Comparison of ENCODE assay signal across 7 mouse cellular contexts in the genomic region with DNA sequence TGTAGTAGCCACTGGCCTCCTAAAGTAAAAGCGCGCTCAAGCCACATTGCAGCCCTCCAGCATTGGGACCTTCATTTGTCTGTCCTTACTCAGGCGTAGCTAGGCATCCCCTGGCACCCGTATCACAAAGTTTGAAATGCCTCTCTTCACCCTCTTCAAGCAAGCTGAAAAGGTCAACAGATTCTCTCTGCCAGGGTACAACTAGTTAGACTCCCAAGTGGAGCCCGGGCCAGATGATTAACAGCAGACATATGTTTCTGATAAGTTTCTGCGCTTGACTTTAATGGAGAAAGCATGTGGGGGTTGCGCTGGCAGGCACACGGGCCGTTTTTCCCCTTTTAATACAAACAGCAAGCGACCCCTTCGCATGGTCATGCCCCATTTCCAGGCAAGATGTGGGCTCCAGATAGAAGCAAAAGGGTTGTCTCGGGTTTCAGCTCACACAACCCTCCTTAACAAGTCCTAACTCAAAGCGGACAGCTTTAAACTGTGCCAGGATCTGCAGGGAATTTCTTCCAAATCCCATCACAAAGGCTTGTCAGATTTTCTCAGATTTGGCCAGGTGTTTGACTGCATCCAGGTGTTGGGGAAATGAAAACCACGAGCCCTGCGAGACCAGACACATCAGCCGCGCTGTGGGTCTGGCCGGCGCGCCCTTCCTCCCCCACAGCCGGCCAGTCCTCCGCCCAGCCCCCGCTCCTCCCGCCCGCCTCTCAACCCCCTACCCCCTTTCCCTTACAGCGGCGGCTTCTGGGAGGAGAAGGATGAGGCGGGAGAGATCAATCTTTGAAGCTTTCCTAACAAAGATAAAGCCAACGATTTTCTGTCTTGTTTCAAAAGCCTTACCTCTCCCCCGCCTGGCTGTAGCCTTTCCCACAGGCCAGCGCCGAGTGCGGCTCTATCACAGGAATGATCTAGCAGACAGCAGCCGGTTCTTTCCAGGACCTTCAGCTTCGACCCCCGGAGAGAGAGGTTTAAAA. TPM values are rescaled to one million over a fixed set of nuclear protein-coding genes. Genes with fewer than 3 reads are reported as not detected.
DNase-seq lines count a peak whose midpoint lies in the region; ATAC-seq and TF ChIP-seq lines count a peak whose summit lies in the region.

No protein-coding gene starts in this region.

- H3K4me3 ChIP-seq in CH12.LX (replicated peaks in 1 of 3; ENCODE audit: low read depth in 2 of 3, low read length in 2 of 3, poor library complexity in 1 of 3) = no peak overlapping the region
- peak overlapping the region; percentile 23 for H3K4me3 ChIP-seq in embryonic facial prominence, embryonic 11.5 days (ENCODE audit: low read depth, low read length)
- peak overlapping the region; percentile 29 for H3K4me3 ChIP-seq in limb, embryonic 15.5 days
- H3K4me3 ChIP-seq in neural tube, embryonic 15.5 days (replicated peaks) = peak overlapping the region; percentile 11

- ATAC-seq in embryonic facial prominence, embryonic 11.5 days (replicated peaks; ENCODE audit: insufficient number of reproducible peaks, low FRiP score, low TSS enrichment, low read depth) = no peak
- no peak; the same call in 1 of the 2 replicates for ATAC-seq in limb, embryonic 15.5 days (ENCODE audit: insufficient number of reproducible peaks, low FRiP score, low TSS enrichment, low read depth)
- no peak for ATAC-seq in neural tube, embryonic 15.5 days (ENCODE audit: low FRiP score)

- under 1% methylated on average over 36 of the region's 36 CpGs for WGBS in embryonic facial prominence, embryonic 11.5 days
- WGBS in limb, embryonic 15.5 days = 3% methylated on average over 36 of the region's 36 CpGs
- WGBS in neural tube, embryonic 15.5 days = 3% methylated on average over 36 of the region's 36 CpGs

- H3K79me2 ChIP-seq in CH12.LX (replicated peaks; ENCODE audit: control insufficient read depth, extremely low read depth, insufficient read depth, poor library complexity, severe bottlenecking) = no peaks in the 10 kb centered on the region

- TF ChIP-seq CTCF in CH12.LX (conservative IDR thresholded peaks at IDR 0.05 in 1 of 2, IDR thresholded peaks at IDR 0.05 in 1 of 2; ENCODE audit: low read depth in 2 of 2, low read length in 2 of 2) = no peak

- H3K9ac ChIP-seq in CH12.LX (ENCODE audit: insufficient read depth, low read depth) = no peak overlapping the region
- peak overlapping the region; percentile 40 for H3K9ac ChIP-seq in embryonic facial prominence, embryonic 11.5 days (replicated peaks; ENCODE audit: low read length)
- H3K9ac ChIP-seq in limb, embryonic 15.5 days = no peak overlapping the region
- H3K9ac ChIP-seq in neural tube, embryonic 15.5 days (replicated peaks) = no peak overlapping the region

- dilution Hi-C loops in CH12.LX (cut with MboI; ENCODE audit: extremely low pct_ligation_motif_present, extremely low pct_unique_long_range_greater_than_20kb, low sequenced_read_pairs) = no loop called here

- H3K27ac ChIP-seq in CH12.LX (ENCODE audit: insufficient read depth, low read depth) = no peak overlapping the region
- peak overlapping the region; percentile 79 for H3K27ac ChIP-seq in embryonic facial prominence, embryonic 11.5 days (replicated peaks; ENCODE audit: low read depth, low read length)
- peak overlapping the region; percentile 86 for H3K27ac ChIP-seq in limb, embryonic 15.5 days
- 0 out of 2 replicates have a peak overlapping the region, but pooled peaks have one; percentile 54 for H3K27ac ChIP-seq in neural tube, embryonic 15.5 days (replicated peaks)

- TF ChIP-seq POLR2A in CH12.LX (IDR thresholded peaks at IDR 0.05; ENCODE audit: low read depth, low read length) = no peak

- no peak for TF ChIP-seq RAD21 in CH12.LX (IDR thresholded peaks at IDR 0.05; ENCODE audit: low read depth, low read length)

- peaks cover 0 to 59% of the 10 kb centered on the region in 2 experiments; a peak in 2 of 4 replicates for H3K4me1 ChIP-seq in CH12.LX (ENCODE audit: control insufficient read depth in 1 of 2, insufficient read depth in 2 of 2)
- H3K4me1 ChIP-seq in embryonic facial prominence, embryonic 11.5 days (ENCODE audit: control insufficient read depth, insufficient read depth, low read length) = peaks cover 6% of the 10 kb centered on the region; the same call in 1 of the 2 replicates
- H3K4me1 ChIP-seq in limb, embryonic 15.5 days = peaks cover 39% of the 10 kb centered on the region
- H3K4me1 ChIP-seq in neural tube, embryonic 15.5 days = peaks cover 56% of the 10 kb centered on the region

- intact Hi-C loops in heart, postnatal 36 days (cut with DNase I) = loop anchor here (5.0 kb wide), 2 partner anchors 236 to 441 kb away; no protein-coding TSS in a partner anchor

- in situ Hi-C loops in CH12.LX (cut with MboI; ENCODE audit: low pct_ligation_motif_present, low pct_unique_long_range_greater_than_20kb, low sequenced_read_pairs) = loop anchor here (5.0 to 10.0 kb wide), 4 partner anchors 41 to 341 kb away; no protein-coding TSS in a partner anchor

- no peak for TF ChIP-seq EP300 in CH12.LX (IDR thresholded peaks at IDR 0.05; ENCODE audit: low read length)

- no peaks in the 10 kb centered on the region for H3K9me3 ChIP-seq in CH12.LX (replicated peaks; ENCODE audit: low read length)
- H3K9me3 ChIP-seq in embryonic facial prominence, embryonic 11.5 days (replicated peaks; ENCODE audit: control insufficient read depth, low read length) = no peaks in the 10 kb centered on the region
- H3K9me3 ChIP-seq in limb, embryonic 15.5 days = no peaks in the 10 kb centered on the region
- H3K9me3 ChIP-seq in neural tube, embryonic 15.5 days (replicated peaks) = no peaks in the 10 kb centered on the region

- no peaks in the 10 kb centered on the region for H3K36me3 ChIP-seq in CH12.LX (replicated peaks in 1 of 2; ENCODE audit: control insufficient read depth in 1 of 2, insufficient read depth in 1 of 2, low read length in 1 of 2)
- H3K36me3 ChIP-seq in embryonic facial prominence, embryonic 11.5 days (replicated peaks; ENCODE audit: control insufficient read depth, insufficient read depth, low read depth, low read length) = no peaks in the 10 kb centered on the region
- no peaks in the 10 kb centered on the region for H3K36me3 ChIP-seq in limb, embryonic 15.5 days
- H3K36me3 ChIP-seq in neural tube, embryonic 15.5 days = no peaks in the 10 kb centered on the region

- H3K27me3 ChIP-seq in CH12.LX (replicated peaks) = peaks cover 70% of the 10 kb centered on the region
- H3K27me3 ChIP-seq in embryonic facial prominence, embryonic 11.5 days (ENCODE audit: control insufficient read depth, insufficient read depth, low read length) = no peaks in the 10 kb centered on the region
- H3K27me3 ChIP-seq in limb, embryonic 15.5 days = no peaks in the 10 kb centered on the region
- peaks cover 23% of the 10 kb centered on the region for H3K27me3 ChIP-seq in neural tube, embryonic 15.5 days (replicated peaks)

- DNase-seq in 416B (ENCODE audit: low read depth) (peak; percentile 56), CH12.LX (ENCODE audit: extremely low read depth) (no peak)
- peak; percentile 93 for DNase-seq in embryonic facial prominence, embryonic 11.5 days (ENCODE audit: low spot score)
- peak; percentile 38 to 44 for DNase-seq in heart, postnatal 36 days
- DNase-seq in frontal cortex, postnatal 14 days (ENCODE audit: low spot score in 2 of 2) = no peak

- peak overlapping the region; percentile 27; the same call in 1 of the 2 replicates for H3K4me2 ChIP-seq in CH12.LX (ENCODE audit: insufficient read depth, low read depth, poor library complexity, severe bottlenecking)
- H3K4me2 ChIP-seq in embryonic facial prominence, embryonic 11.5 days (ENCODE audit: low read depth, low read length) = peak overlapping the region; percentile 41
- H3K4me2 ChIP-seq in limb, embryonic 15.5 days = peak overlapping the region; percentile 55
- peak overlapping the region; percentile 52 for H3K4me2 ChIP-seq in neural tube, embryonic 15.5 days

TF ChIP-seq in CH12.LX, 34 proteins besides CTCF, POLR2A, EP300 and RAD21:
- TF ChIP-seq ETS1 (conservative IDR thresholded peaks at IDR 0.05; ENCODE audit: low read depth, low read length) (no peak), MEF2A (IDR thresholded peaks at IDR 0.05; ENCODE audit: borderline replicate concordance, low read depth, low read length) (no peak), CHD2 (IDR thresholded peaks at IDR 0.05; ENCODE audit: low read length) (peak; percentile 73), E2F4 (IDR thresholded peaks at IDR 0.05; ENCODE audit: insufficient replicate concordance, low read depth, low read length) (no peak), BHLHE40 (IDR thresholded peaks at IDR 0.05; ENCODE audit: low read depth, low read length) (no peak; the same call in 1 of the 2 replicates), TCF12 (IDR thresholded peaks at IDR 0.05; ENCODE audit: low read depth, low read length) (peak; percentile 48; the same call in 1 of the 2 replicates), ELF1 (IDR thresholded peaks at IDR 0.05; ENCODE audit: low read depth, low read length) (no peak), JUN (IDR thresholded peaks at IDR 0.05; ENCODE audit: insufficient read depth, low read depth, low read length) (no peak), MAZ (IDR thresholded peaks at IDR 0.05; ENCODE audit: low read depth, low read length) (no peak; the same call in 1 of the 2 replicates), UBTF (IDR thresholded peaks at IDR 0.05; ENCODE audit: low read depth, low read length) (no peak)

RNA-seq across cellular contexts. Expression of gene Hes1, which starts 4.1 kb away (rescaled TPM):
- total RNA-seq in CH12.LX (2012; rRNA removed) (3.4 and 3.6 TPM in 2 replicates), CH12.LX (2014; rRNA removed) (1.4 and 2.4 TPM in 2 replicates)
- polyA plus RNA-seq in CH12.LX (2012; ENCODE audit: insufficient read length, low read depth) = 0.53 and 1.6 TPM in 2 replicates
- polyA plus RNA-seq in embryonic facial prominence, embryonic 11.5 days (2014; fragmentation: Nextera tagmentation; extraction: Ambion mirVana) = 65.0 and 68.1 TPM in 2 replicates
- total RNA-seq in heart, postnatal 36 days (2021) = 10 to 100 TPM; 20.6 to 27.4 TPM
- polyA plus RNA-seq in limb, embryonic 15.5 days (2015; fragmentation: Nextera tagmentation; extraction: Ambion mirVana) = 55.3 and 60.5 TPM in 2 replicates
- 13.6 and 23.2 TPM in 2 replicates for polyA plus RNA-seq in neural tube, embryonic 15.5 days (2015; fragmentation: Nextera tagmentation; extraction: Ambion mirVana)

Comparison
In these comparisons a context has a peak if more than half of its experiments do, and no peak if none do; other contexts are left out.
1. DNase-seq: peak in 416B (single experiment), embryonic facial prominence, embryonic 11.5 days (single experiment) and heart, postnatal 36 days (2 of 2); none in CH12.LX (single experiment) and frontal cortex, postnatal 14 days (0 of 2).
2. H3K4me3 ChIP-seq: peak in embryonic facial prominence, embryonic 11.5 days (single experiment), limb, embryonic 15.5 days (single experiment) and neural tube, embryonic 15.5 days (single experiment); none in CH12.LX (0 of 3).
3. Peak in every context shown above with its lines, with median percentiles within 50 percentile points of each other: H3K4me2 ChIP-seq.